Mouse (Mus musculus) myocyte (in vitro differentiated cells): ENCODE data around the gene Olfr547. TPM values are rescaled to one million over a fixed set of nuclear protein-coding genes. Genes with fewer than 3 reads are reported as not detected.

Experiments
- H3K27me3 ChIP-seq: one replicate; pipeline ENCODE4 v1.6.1; 2011; ENCODE audit not compliant: control insufficient read depth, insufficient read depth, insufficient read length
- H3K36me3 ChIP-seq: one replicate; pipeline ENCODE4 v1.6.1; 2011; ENCODE audit not compliant: control insufficient read depth, insufficient read depth
- H3K4me2 ChIP-seq: one replicate; pipeline ENCODE4 v1.6.1; 2011; ENCODE audit warnings: low read depth, control low read depth
- H3K4me3 ChIP-seq: one replicate; pipeline ENCODE4 v1.5.1; 2011; ENCODE audit warnings: mild to moderate bottlenecking, control low read depth, moderate library complexity
- H3K79me2 ChIP-seq: one replicate; pipeline ENCODE4 v1.6.1; 2011; ENCODE audit not compliant: control insufficient read depth, insufficient read depth
- H3ac ChIP-seq: one replicate; pipeline ENCODE4 v1.6.1; 2011; ENCODE audit not compliant: control insufficient read depth, insufficient read length
- CEBPB ChIP-seq: IDR thresholded peaks from 2 replicates; pipeline ENCODE4 v1.6.1; 2011; ENCODE audit warnings: mild to moderate bottlenecking, moderate library complexity; ENCODE audit not compliant: poor library complexity, insufficient read depth, severe bottlenecking
- E2F4 ChIP-seq: IDR thresholded peaks from one replicate; pipeline ENCODE4 v1.6.1; 2011; ENCODE audit warnings: mild to moderate bottlenecking, control low read depth, moderate library complexity; ENCODE audit not compliant: insufficient read depth
- MAX ChIP-seq: IDR thresholded peaks from one replicate; pipeline ENCODE4 v1.6.1; 2011; ENCODE audit warnings: low read depth, mild to moderate bottlenecking, control low read depth
- MYOD1 ChIP-seq, 3 experiments: IDR thresholded peaks; one replicate each; pipeline ENCODE4 v1.6.1; 2011; ENCODE audit warnings: control low read depth in 2 of 3, low read depth in 2 of 3, mild to moderate bottlenecking in 2 of 3, moderate library complexity in 1 of 3; ENCODE audit not compliant: insufficient read length in 2 of 3, control insufficient read depth in 1 of 3
- MYOG ChIP-seq, 3 experiments: IDR thresholded peaks; one replicate each; pipeline ENCODE4 v1.6.1; 2011; ENCODE audit warnings: control low read depth in 2 of 3, low read depth in 2 of 3, mild to moderate bottlenecking in 2 of 3; ENCODE audit not compliant: insufficient read length in 2 of 3, control insufficient read depth in 1 of 3, insufficient read depth in 1 of 3
- POLR2A ChIP-seq: IDR thresholded peaks from one replicate; pipeline ENCODE4 v1.6.1; 2011; ENCODE audit warnings: low read depth, mild to moderate bottlenecking, control low read depth, moderate library complexity; ENCODE audit not compliant: insufficient read length
- POLR2AphosphoS2 ChIP-seq: IDR thresholded peaks from one replicate; pipeline ENCODE4 v1.6.1; 2011; ENCODE audit warnings: low read depth, control low read depth; ENCODE audit not compliant: insufficient read length
- REST ChIP-seq: IDR thresholded peaks from one replicate; pipeline ENCODE4 v1.6.1; 2011; ENCODE audit warnings: mild to moderate bottlenecking, control low read depth, moderate library complexity; ENCODE audit not compliant: insufficient read depth, insufficient read length
- SRF ChIP-seq: IDR thresholded peaks from one replicate; pipeline ENCODE4 v1.6.1; 2011; ENCODE audit warnings: low read depth; ENCODE audit not compliant: control insufficient read depth, insufficient read length
- TCF12 ChIP-seq: IDR thresholded peaks from one replicate; pipeline ENCODE4 v1.6.1; 2011; ENCODE audit warnings: mild to moderate bottlenecking, control low read depth; ENCODE audit not compliant: poor library complexity, insufficient read depth, severe bottlenecking
- TCF3 ChIP-seq: IDR thresholded peaks from one replicate; pipeline ENCODE4 v1.6.1; 2011; ENCODE audit warnings: low read depth, control low read depth; ENCODE audit not compliant: insufficient read length
- USF1 ChIP-seq: IDR thresholded peaks from one replicate; pipeline ENCODE4 v1.6.1; 2011; ENCODE audit warnings: low read depth, mild to moderate bottlenecking, control low read depth, moderate library complexity
- polyA plus RNA-seq: library from polyadenylated mRNA; unstranded; fragments of >200 nt; fragmentation: generic; extraction: Trizol; gene quantifications from one replicate; pipeline ENCODE4 v1.2.1, GENCODE M21; 2012; ENCODE audit warnings: missing spikeins

Gene Olfr547
- polyA plus RNA-seq, 1 experiment: not detected

GRCm38 (mm10) chr7:102529052-102529451, 5.5 kb upstream of the Olfr547 start:
- no peak for TF ChIP-seq POLR2A
- TF ChIP-seq TCF3: no peak
- TF ChIP-seq E2F4: no peak
- TF ChIP-seq MAX: no peak
- TF ChIP-seq TCF12: no peak
- no peak for TF ChIP-seq REST
- no peaks in the 10 kb centered on the region for H3K79me2 ChIP-seq
- no peaks in the 10 kb centered on the region for H3K27me3 ChIP-seq
- H3ac ChIP-seq: no peak overlapping the region
- H3K36me3 ChIP-seq: no peaks in the 10 kb centered on the region
- no peak overlapping the region for H3K4me3 ChIP-seq
- no peak overlapping the region for H3K4me2 ChIP-seq

GRCm38 (mm10) chr7:102540596-102540995, 6.0 kb downstream of the Olfr547 start, which contains the start of gene Olfr548-ps1:
Gene Olfr548-ps1, plus strand, starts transcription at chr7:102540896.
- no peak within 1 kb of the TSS for H3K4me2 ChIP-seq
- no peaks in the 10 kb centered on the region for H3K79me2 ChIP-seq
- no peak for TF ChIP-seq TCF3
- no peak for TF ChIP-seq MYOG (IDR thresholded peaks at IDR 0.05; ENCODE audit: control insufficient read depth in 1 of 3, insufficient read depth in 1 of 3, insufficient read length in 2 of 3, low read depth in 2 of 3)
- TF ChIP-seq MAX: no peak
- no peak for TF ChIP-seq REST
- no peak for TF ChIP-seq POLR2AphosphoS2
- TF ChIP-seq MYOD1 (IDR thresholded peaks at IDR 0.05; ENCODE audit: control insufficient read depth in 1 of 3, insufficient read length in 2 of 3, low read depth in 2 of 3): no peak
- no peak for TF ChIP-seq USF1
- TF ChIP-seq POLR2A: no peak
- TF ChIP-seq E2F4: no peak
- no peak for TF ChIP-seq SRF
- no peak for TF ChIP-seq CEBPB
- no peak for TF ChIP-seq TCF12
- H3K27me3 ChIP-seq: no peaks in the 10 kb centered on the region
- H3ac ChIP-seq: no peak within 1 kb of the TSS
- no peaks in the 10 kb centered on the region for H3K36me3 ChIP-seq
- H3K4me3 ChIP-seq: no peak within 1 kb of the TSS

GRCm38 (mm10) chr7:102541251-102541650, 6.7 kb downstream of the Olfr547 start:
- Histone ChIP-seq H3K36me3 (no peaks in the 10 kb centered on the region), H3K4me2 (no peak overlapping the region), H3ac (no peak overlapping the region), H3K79me2 (no peaks in the 10 kb centered on the region), H3K4me3 (no peak overlapping the region), H3K27me3 (no peaks in the 10 kb centered on the region)
- TF ChIP-seq POLR2A: no peak
- no peak for TF ChIP-seq TCF12
- no peak for TF ChIP-seq CEBPB
- TF ChIP-seq POLR2AphosphoS2: no peak
- TF ChIP-seq USF1: no peak
- TF ChIP-seq E2F4: no peak

- H3K4me3 ChIP-seq: no peak within 1 kb of the TSS
- no peaks in the 10 kb centered on the region for H3K36me3 ChIP-seq
- no peak within 1 kb of the TSS for H3K4me2 ChIP-seq
- no peak within 1 kb of the TSS for H3ac ChIP-seq
- H3K27me3 ChIP-seq: no peaks in the 10 kb centered on the region
- TF ChIP-seq REST: no peak
- TF ChIP-seq SRF: no peak
- TF ChIP-seq E2F4: no peak
- TF ChIP-seq CEBPB: no peak
- no peak for TF ChIP-seq TCF12
- TF ChIP-seq MYOG (IDR thresholded peaks at IDR 0.05; ENCODE audit: control insufficient read depth in 1 of 3, insufficient read depth in 1 of 3, insufficient read length in 2 of 3, low read depth in 2 of 3): no peak
- no peak for TF ChIP-seq POLR2A
- no peak for TF ChIP-seq TCF3
- TF ChIP-seq MAX: no peak
- no peak for TF ChIP-seq USF1
- no peak for TF ChIP-seq POLR2AphosphoS2
- TF ChIP-seq MYOD1 (IDR thresholded peaks at IDR 0.05; ENCODE audit: control insufficient read depth in 1 of 3, insufficient read length in 2 of 3, low read depth in 2 of 3): no peak
- H3K79me2 ChIP-seq: no peaks in the 10 kb centered on the region
Observed at GRCm38 (mm10) chr7:102549570-102549969, 15.0 kb downstream of the Olfr547 start, which contains the start of gene Olfr549. Gene Olfr549, plus strand, starts transcription at chr7:102549870.

DNA sequence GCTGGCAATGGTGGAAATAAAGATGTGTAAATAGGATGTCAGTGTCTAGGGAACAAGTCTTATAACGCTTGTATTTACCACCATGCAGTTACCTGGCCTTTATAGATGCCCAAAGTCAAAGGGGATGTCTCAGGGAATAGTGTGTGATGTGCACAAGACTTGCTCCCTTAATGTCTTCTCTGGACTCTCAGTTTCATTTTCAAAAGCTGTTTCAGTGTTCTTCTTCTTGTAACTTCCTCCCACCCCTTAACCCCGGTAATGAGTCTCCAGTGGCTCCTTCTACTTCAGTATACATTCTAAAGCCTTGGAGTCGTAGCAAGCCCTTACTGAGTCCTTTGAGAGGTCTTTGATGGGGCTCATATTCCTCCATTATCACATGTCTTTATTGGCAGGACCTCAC, 18.7 kb downstream of the Olfr547 start:
- no peaks in the 10 kb centered on the region for H3K27me3 ChIP-seq
- no peak overlapping the region for H3ac ChIP-seq
- no peak overlapping the region for H3K4me2 ChIP-seq
- H3K79me2 ChIP-seq: no peaks in the 10 kb centered on the region
- H3K4me3 ChIP-seq: no peak overlapping the region
- H3K36me3 ChIP-seq: no peaks in the 10 kb centered on the region
- no peak for TF ChIP-seq E2F4
- TF ChIP-seq POLR2AphosphoS2: no peak
- TF ChIP-seq TCF12: no peak
- no peak for TF ChIP-seq MAX
- TF ChIP-seq REST: no peak
- no peak for TF ChIP-seq TCF3
- no peak for TF ChIP-seq MYOD1 (IDR thresholded peaks at IDR 0.05; ENCODE audit: control insufficient read depth in 1 of 3, insufficient read length in 2 of 3, low read depth in 2 of 3)
- TF ChIP-seq CEBPB: no peak
- TF ChIP-seq USF1: no peak
- no peak for TF ChIP-seq SRF
- TF ChIP-seq MYOG (IDR thresholded peaks at IDR 0.05; ENCODE audit: control insufficient read depth in 1 of 3, insufficient read depth in 1 of 3, insufficient read length in 2 of 3, low read depth in 2 of 3): no peak
- TF ChIP-seq POLR2A: no peak
